Mouse (Mus musculus) MEL (cell line): ENCODE results near the gene Fmo9. TPM values are rescaled to one million over a fixed set of nuclear protein-coding genes. Genes with fewer than 3 reads are reported as not detected.

ENCODE experiments used
- polyA plus RNA-seq, 2 experiments: library from polyadenylated mRNA; stranded (reverse) in 1 of 2; unstranded in 1 of 2; fragments of >175 nt in 1 of 2; fragments of >200 nt in 1 of 2; gene quantifications; 2 replicates each; pipeline versions ENCODE4 v1.2.1 to v1.2.4; 2012; ENCODE audit warnings: low replicate concordance in 2 of 2, low read depth in 1 of 2; ENCODE audit not compliant: insufficient read length in 2 of 2, insufficient read depth in 1 of 2, missing spikeins in 1 of 2
- total RNA-seq: library from RNA; depleted of rRNA; stranded (reverse); fragments of 300-350 nt; gene quantifications from 2 replicates; pipeline ENCODE4 v1.2.3, GENCODE M21; 2012; rRNA removed

Gene Fmo9
- total and polyA plus RNA-seq, 3 experiments, result not detected

Other genes starting within 250 kb of the Fmo9 start
- not detected in 2 replicates for gene Gm4846, start 184.3 kb downstream of the Fmo9 start, total RNA-seq
- not detected for gene Gm4846, start 184.3 kb downstream of the Fmo9 start, polyA plus RNA-seq
- gene Gm4847, start 34.2 kb downstream of the Fmo9 start, total RNA-seq, result not detected in 2 replicates
- under 1 TPM in 1 of 2 experiments, not detected in 1; 0.03 TPM for gene Gm4847, start 34.2 kb downstream of the Fmo9 start, polyA plus RNA-seq